Mouse (Mus musculus) hindbrain, embryonic 14.5 days (tissue): ENCODE measurements around the gene Rad50. TPM values are rescaled to one million over a fixed set of nuclear protein-coding genes. Genes with fewer than 3 reads are reported as not detected.

ENCODE experiments used
- ATAC-seq: fragments of 200-750 bp; cut with Nextera tagmentation; 2 replicates; pipeline ENCODE4 v1.8.0; 2017; ENCODE audit warnings: moderate number of reproducible peaks, mild to moderate bottlenecking, moderate TSS enrichment, moderate library complexity; ENCODE audit not compliant: low FRiP score
- DNase-seq: peaks from one replicate; pipeline ENCODE4 v3.0.0-alpha.2; 2015; ENCODE audit warnings: low spot score
- H3K27ac ChIP-seq: fragments of 300-500 bp; sonication (generic); 2 replicates; pipeline ENCODE4 v1.5.1; 2014; ENCODE audit warnings: mild to moderate bottlenecking, moderate library complexity
- H3K27me3 ChIP-seq: fragments of 300-500 bp; sonication (generic); 2 replicates; pipeline ENCODE4 v1.6.1; 2014; ENCODE audit warnings: mild to moderate bottlenecking, low read length, mixed read lengths; ENCODE audit not compliant: control insufficient read depth, insufficient read depth
- H3K36me3 ChIP-seq: fragments of 300-500 bp; sonication (generic); replicated peaks from 2 replicates; pipeline ENCODE4 v1.6.1; 2014; ENCODE audit not compliant: control insufficient read depth, insufficient read depth
- H3K4me1 ChIP-seq: fragments of 300-500 bp; sonication (generic); replicated peaks from 2 replicates; pipeline ENCODE4 v1.6.1; 2014; ENCODE audit warnings: antibody characterized with exemption, low read length, mixed read lengths; ENCODE audit not compliant: control insufficient read depth, insufficient read depth
- H3K4me2 ChIP-seq: fragments of 300-500 bp; sonication (generic); replicated peaks from 2 replicates; pipeline ENCODE4 v1.6.1; 2014; ENCODE audit warnings: mild to moderate bottlenecking, moderate library complexity
- H3K4me3 ChIP-seq: fragments of 300-500 bp; sonication (generic); replicated peaks from 2 replicates; pipeline ENCODE4 v1.5.1; 2014; ENCODE audit warnings: mild to moderate bottlenecking, low read length
- H3K9ac ChIP-seq: fragments of 300-500 bp; sonication (generic); 2 replicates; pipeline ENCODE4 v1.6.1; 2014
- H3K9me3 ChIP-seq: fragments of 300-500 bp; sonication (generic); 2 replicates; pipeline ENCODE4 v1.6.1; 2016; ENCODE audit warnings: low read length; ENCODE audit not compliant: control insufficient read depth
- WGBS: fragments of 180-500 bp; shearing (Covaris S2); extraction: QIAGEN DNeasy Blood & Tissue Kit; methylation state at CpG from one replicate; pipeline ENCODE4 v1.1.7; 2014; 5-methylcytosine and 5-hydroxymethylcytosine counted together
- polyA plus RNA-seq: library from polyadenylated mRNA; unstranded; fragments of >200 nt; fragmentation: Nextera tagmentation; extraction: Ambion mirVana; gene quantifications from 2 replicates; pipeline ENCODE4 v1.2.1, GENCODE M21; 2014

Gene Rad50
- polyA plus RNA-seq, 1 experiment from 2014 or later = 10.7 TPM

- H3K4me2 ChIP-seq = peak overlapping the region; percentile 94
- ATAC-seq (no peak), DNase-seq (no peak)
- H3K36me3 ChIP-seq = no peaks in the 10 kb centered on the region
- H3K4me1 ChIP-seq = peaks cover 6% of the 10 kb centered on the region; the same call in 1 of the 2 replicates
- no peaks in the 10 kb centered on the region for H3K27me3 ChIP-seq
- no peaks in the 10 kb centered on the region for H3K9me3 ChIP-seq
- peak overlapping the region; percentile 77 for H3K4me3 ChIP-seq
- whole genome bisulfite sequencing = 81% methylated on average over 3 of the region's 3 CpGs
- H3K27ac ChIP-seq = no peak overlapping the region
- peak overlapping the region; percentile 68 for H3K9ac ChIP-seq
Observed at GRCm38 (mm10) chr11:53707718-53708009, 545 bp upstream of the Rad50 start.

GRCm38 (mm10) chr11:53706236-53706933 is 734 bp downstream of the Rad50 start:
- DNase-seq (peak; percentile 33), ATAC-seq (peak; percentile 43; the same call in 1 of the 2 replicates)
- H3K4me2 ChIP-seq = peak overlapping the region; percentile 94
- peak overlapping the region; percentile 40 for H3K27ac ChIP-seq
- peak overlapping the region; percentile 68 for H3K9ac ChIP-seq
- H3K27me3 ChIP-seq = no peaks in the 10 kb centered on the region
- peaks cover 6% of the 10 kb centered on the region; the same call in 1 of the 2 replicates for H3K4me1 ChIP-seq
- H3K4me3 ChIP-seq = peak overlapping the region; percentile 77
- H3K9me3 ChIP-seq = no peaks in the 10 kb centered on the region
- WGBS = 9% methylated on average over 29 of the region's 29 CpGs
- no peaks in the 10 kb centered on the region for H3K36me3 ChIP-seq

GRCm38 (mm10) chr11:53699351-53699750 is 7.8 kb downstream of the Rad50 start:
- DNase-seq (no peak), ATAC-seq (no peak)
- Histone ChIP-seq H3K36me3 (peaks cover 17% of the 10 kb centered on the region), H3K9ac (no peak overlapping the region), H3K27ac (no peak overlapping the region), H3K4me3 (no peak overlapping the region), H3K4me2 (no peak overlapping the region), H3K9me3 (no peaks in the 10 kb centered on the region), H3K27me3 (no peaks in the 10 kb centered on the region), H3K4me1 (no peaks in the 10 kb centered on the region)
- 92% methylated on average over 4 of the region's 4 CpGs for WGBS

- Histone ChIP-seq H3K4me1 (no peaks in the 10 kb centered on the region), H3K9ac (no peak overlapping the region), H3K9me3 (no peaks in the 10 kb centered on the region), H3K36me3 (peaks cover 18% of the 10 kb centered on the region), H3K4me2 (no peak overlapping the region), H3K27ac (no peak overlapping the region), H3K4me3 (no peak overlapping the region), H3K27me3 (no peaks in the 10 kb centered on the region)
- 92% methylated on average over 2 of the region's 2 CpGs for WGBS
- no peak for ATAC-seq
- no peak for DNase-seq
Observed at GRCm38 (mm10) chr11:53698521-53698920, 8.6 kb downstream of the Rad50 start.

- H3K4me3 ChIP-seq = no peak overlapping the region
- H3K36me3 ChIP-seq = peaks cover 5% of the 10 kb centered on the region; the same call in 1 of the 2 replicates
- no peak for ATAC-seq
- no peak for DNase-seq
- H3K9me3 ChIP-seq = no peaks in the 10 kb centered on the region
- H3K27me3 ChIP-seq = no peaks in the 10 kb centered on the region
- no peaks in the 10 kb centered on the region; the same call in 1 of the 2 replicates for H3K4me1 ChIP-seq
- peak overlapping the region; percentile 34 for H3K4me2 ChIP-seq
- no peak overlapping the region for H3K27ac ChIP-seq
- no peak overlapping the region for H3K9ac ChIP-seq
- 25% methylated on average over 10 of the region's 10 CpGs for WGBS
Observed at GRCm38 (mm10) chr11:53691979-53692378, 15.1 kb downstream of the Rad50 start.

- Histone ChIP-seq H3K27ac (no peak overlapping the region), H3K9me3 (no peaks in the 10 kb centered on the region), H3K9ac (no peak overlapping the region), H3K36me3 (peaks cover 30% of the 10 kb centered on the region), H3K4me2 (no peak overlapping the region), H3K4me1 (no peaks in the 10 kb centered on the region), H3K4me3 (no peak overlapping the region), H3K27me3 (no peaks in the 10 kb centered on the region)
- no peak for DNase-seq
- ATAC-seq = no peak
- WGBS = 96% methylated on average over 9 of the region's 9 CpGs
Observed at GRCm38 (mm10) chr11:53682994-53683530, 24.1 kb downstream of the Rad50 start.

DNA sequence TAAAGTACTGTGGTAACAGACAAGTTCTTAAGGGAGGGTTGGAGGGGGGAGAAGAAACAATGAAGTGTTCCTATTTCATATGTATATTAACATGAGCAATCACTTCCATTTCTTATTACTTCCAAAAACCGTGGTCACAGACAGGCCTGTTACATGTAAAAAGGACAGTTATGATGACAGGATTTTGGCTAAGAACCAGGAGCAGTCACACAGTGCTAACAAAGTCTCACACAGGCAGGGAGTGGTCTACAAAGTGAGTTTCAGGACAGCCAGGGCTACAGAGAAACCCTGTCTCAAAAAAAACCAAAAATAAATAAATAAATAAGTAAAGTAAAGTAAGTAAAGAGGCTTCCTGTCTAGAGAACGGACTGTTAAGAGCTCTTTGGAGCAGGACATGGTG is 24.9 kb downstream of the Rad50 start:
- Histone ChIP-seq H3K36me3 (peaks cover 35% of the 10 kb centered on the region), H3K9me3 (no peaks in the 10 kb centered on the region), H3K9ac (no peak overlapping the region), H3K4me1 (no peaks in the 10 kb centered on the region), H3K4me3 (no peak overlapping the region), H3K27ac (no peak overlapping the region), H3K27me3 (no peaks in the 10 kb centered on the region), H3K4me2 (no peak overlapping the region)
- ATAC-seq (no peak), DNase-seq (no peak)
- WGBS = 91% methylated on average over 2 of the region's 2 CpGs

- Histone ChIP-seq H3K4me1 (no peaks in the 10 kb centered on the region), H3K9me3 (no peaks in the 10 kb centered on the region), H3K27ac (no peak overlapping the region), H3K9ac (no peak overlapping the region), H3K4me3 (no peak overlapping the region), H3K27me3 (no peaks in the 10 kb centered on the region), H3K4me2 (no peak overlapping the region), H3K36me3 (peaks cover 38% of the 10 kb centered on the region)
- 97% methylated on average over 2 of the region's 2 CpGs for WGBS
- DNase-seq (no peak), ATAC-seq (no peak)
Observed at GRCm38 (mm10) chr11:53681686-53682085, 25.4 kb downstream of the Rad50 start.

- no peaks in the 10 kb centered on the region for H3K4me1 ChIP-seq
- peaks cover 44% of the 10 kb centered on the region for H3K36me3 ChIP-seq
- no peaks in the 10 kb centered on the region for H3K9me3 ChIP-seq
- 90% methylated on average over 4 of the region's 4 CpGs for WGBS
- no peak overlapping the region for H3K4me3 ChIP-seq
- H3K9ac ChIP-seq = no peak overlapping the region
- no peak overlapping the region for H3K4me2 ChIP-seq
- H3K27me3 ChIP-seq = no peaks in the 10 kb centered on the region
- no peak for DNase-seq
- ATAC-seq = no peak
- no peak overlapping the region for H3K27ac ChIP-seq
Observed at GRCm38 (mm10) chr11:53680141-53680540, 27.0 kb downstream of the Rad50 start.
